Comparison of ENCODE assay signal across 16 mouse cellular contexts in genomic region chr12:101851846-101852564, GRCm38 (mm10). TPM values are rescaled to one million over a fixed set of nuclear protein-coding genes. Genes with fewer than 3 reads are reported as not detected.
A peak's percentile ranks its signal among the peaks of the same experiment; 100 is the strongest.
DNase-seq lines count a peak whose midpoint lies in the region; ATAC-seq and TF ChIP-seq lines count a peak whose summit lies in the region.
"Had no signal": no experiment of that assay in that cellular context is flagged by ENCODE, and none has a peak within 500 bp of the region (broad histone marks: within the 10 kb centered on the region; RNA-seq: fewer than 3 reads in every experiment).

No protein-coding gene starts in this region.

- H3K9ac ChIP-seq in kidney, embryonic 16.5 days (replicated peaks; ENCODE audit: low read length), result no peak overlapping the region
- no peak overlapping the region for H3K9ac ChIP-seq in forebrain, embryonic 16.5 days (replicated peaks; ENCODE audit: low read depth, low read length)
- H3K9ac ChIP-seq: hindbrain, embryonic 15.5 days; liver, postnatal 0 days had no signal

- ATAC-seq in kidney, embryonic 16.5 days (ENCODE audit: low FRiP score, low TSS enrichment), result peak; percentile 65; the same call in 1 of the 2 replicates
- no peak for ATAC-seq in activated CD4-positive, CD25-positive, alpha-beta regulatory T cell, adult 4 months
- ATAC-seq in forebrain, embryonic 16.5 days, result no peak
- ATAC-seq: CD4-positive, CD25-positive, alpha-beta regulatory T cell, adult 4 months; forebrain, embryonic 14.5 days; liver, postnatal 0 days had no signal

- H3K27ac ChIP-seq in kidney, embryonic 16.5 days (ENCODE audit: low read length), result peak overlapping the region; percentile 23; the same call in 1 of the 2 replicates
- no peak overlapping the region for H3K27ac ChIP-seq in forebrain, embryonic 16.5 days (ENCODE audit: low read length)
- H3K27ac ChIP-seq: hindbrain, embryonic 15.5 days; layer of hippocampus, adult 2 months; midbrain, embryonic 10.5 days had no signal

- 0 out of 2 replicates have a peak, but pooled peaks cover 7% of the 10 kb centered on the region for H3K4me1 ChIP-seq in kidney, embryonic 16.5 days (ENCODE audit: insufficient read depth, low read length)
- no peaks in the 10 kb centered on the region for H3K4me1 ChIP-seq in forebrain, embryonic 16.5 days (replicated peaks; ENCODE audit: control insufficient read depth, insufficient read depth, low read length)
- H3K4me1 ChIP-seq: hindbrain, embryonic 15.5 days; midbrain, embryonic 10.5 days had no signal

- H3K36me3 ChIP-seq in kidney, embryonic 16.5 days (ENCODE audit: insufficient read depth, low read length), result 0 out of 2 replicates have a peak, but pooled peaks cover 12% of the 10 kb centered on the region
- H3K36me3 ChIP-seq in C2C12 (ENCODE audit: control insufficient read depth, insufficient read depth), result no peaks in the 10 kb centered on the region
- no peaks in the 10 kb centered on the region for H3K36me3 ChIP-seq in forebrain, embryonic 16.5 days (ENCODE audit: control insufficient read depth, insufficient read depth)
- H3K36me3 ChIP-seq: hindbrain, embryonic 15.5 days had no signal

- H3ac ChIP-seq in C2C12 (ENCODE audit: control insufficient read depth, insufficient read length, low read depth), result no peak overlapping the region

- H3K27me3 ChIP-seq in kidney, embryonic 16.5 days (ENCODE audit: insufficient read depth, low read length), result no peaks in the 10 kb centered on the region
- H3K27me3 ChIP-seq in C2C12 (ENCODE audit: control insufficient read depth, insufficient read depth, insufficient read length), result no peaks in the 10 kb centered on the region
- H3K27me3 ChIP-seq in forebrain, embryonic 16.5 days (replicated peaks; ENCODE audit: control insufficient read depth, insufficient read depth, low read length), result no peaks in the 10 kb centered on the region
- H3K27me3 ChIP-seq: hindbrain, embryonic 15.5 days had no signal

- DNase-seq in gastrocnemius, adult 18-20 months (ENCODE audit: low spot score), result peak; percentile 22
- DNase-seq in gastrocnemius, adult 8-10 months (ENCODE audit: low spot score in 2 of 2), result no peak
- DNase-seq in kidney, postnatal 4 days, result no peak
- peak; percentile 22 for DNase-seq in kidney, postnatal 14 days
- DNase-seq: cerebellum, adult 8-10 months; liver, postnatal 0 days; thymus, postnatal 4 days had no signal

- no peaks in the 10 kb centered on the region for H3K79me3 ChIP-seq in C2C12 (ENCODE audit: low read depth)

- H3K9me3 ChIP-seq in kidney, embryonic 16.5 days (ENCODE audit: low read length), result no peaks in the 10 kb centered on the region
- H3K9me3 ChIP-seq in forebrain, embryonic 16.5 days (ENCODE audit: control insufficient read depth, low read length), result no peaks in the 10 kb centered on the region
- H3K9me3 ChIP-seq: hindbrain, embryonic 15.5 days; midbrain, embryonic 10.5 days had no signal

- 55% methylated on average over 7 of the region's 7 CpGs for WGBS in kidney, embryonic 16.5 days
- WGBS in forebrain, embryonic 16.5 days, result 95% methylated on average over 7 of the region's 7 CpGs

- H3K4me2 ChIP-seq in kidney, embryonic 16.5 days (replicated peaks; ENCODE audit: low read depth, low read length), result no peak overlapping the region
- H3K4me2 ChIP-seq in forebrain, embryonic 16.5 days (ENCODE audit: low read length), result no peak overlapping the region
- H3K4me2 ChIP-seq: hindbrain, embryonic 15.5 days had no signal

- no peaks in the 10 kb centered on the region for H3K79me2 ChIP-seq in C2C12 (ENCODE audit: control insufficient read depth, insufficient read depth)

- no peak overlapping the region for H3K4me3 ChIP-seq in kidney, embryonic 16.5 days (ENCODE audit: low read length)
- H3K4me3 ChIP-seq in C2C12 (ENCODE audit: insufficient read depth, poor library complexity, severe bottlenecking), result no peak overlapping the region
- no peak overlapping the region for H3K4me3 ChIP-seq in forebrain, embryonic 16.5 days (replicated peaks; ENCODE audit: low read length)
- H3K4me3 ChIP-seq: hindbrain, embryonic 15.5 days; layer of hippocampus, adult 2 months; midbrain, embryonic 10.5 days had no signal

- no peak for TF ChIP-seq CTCF in C2C12 (IDR thresholded peaks at IDR 0.05; ENCODE audit: control insufficient read depth, insufficient read depth, insufficient read length)

TF ChIP-seq in C2C12, 6 proteins besides CTCF, POLR2A, EP300 and RAD21:
- TF ChIP-seq CEBPB (IDR thresholded peaks at IDR 0.05; ENCODE audit: low read depth) (peak; percentile 33), USF1 (IDR thresholded peaks at IDR 0.05; ENCODE audit: low read depth) (no peak)

RNA-seq across cellular contexts. Expression of gene Fbln5, which starts 33.1 kb away (rescaled TPM):
- 10 to 100 TPM in 1 of 2 experiments, 1 to 10 TPM in 1; 9.6 to 14.7 TPM for total RNA-seq in gastrocnemius, adult 18-20 months (2021)
- total RNA-seq in gastrocnemius, adult 8-10 months (2022), result 10 to 100 TPM in 2 of 4 experiments, 1 to 10 TPM in 2; 7.9 to 13.3 (median 10.9) TPM
- 135 and 143 TPM in 2 replicates for polyA plus RNA-seq in kidney, embryonic 16.5 days (2015; fragmentation: Nextera tagmentation; extraction: Ambion mirVana)
- polyA plus RNA-seq in C2C12 (2012; fragmentation: generic; extraction: Trizol), result 4.8 TPM
- polyA plus RNA-seq in activated CD4-positive, CD25-positive, alpha-beta regulatory T cell, adult 4 months (2017; shearing (Covaris generic)), result not detected
- 7.9 and 13.5 TPM in 2 replicates for polyA plus RNA-seq in forebrain, embryonic 16.5 days (2015; fragmentation: Nextera tagmentation; extraction: Ambion mirVana)
- polyA plus RNA-seq: CD4-positive, CD25-positive, alpha-beta regulatory T cell, adult 4 months had no signal

Comparison
In these comparisons a context has a peak if more than half of its experiments do, and no peak if none do; other contexts are left out.
1. DNase-seq: peak in gastrocnemius, adult 18-20 months (single experiment) and kidney, postnatal 14 days (single experiment); none in gastrocnemius, adult 8-10 months (0 of 2) and kidney, postnatal 4 days (0 of 2).